Mouse (Mus musculus) kidney, embryonic 14.5 days (tissue): ENCODE results near the gene Large2. TPM values are rescaled to one million over a fixed set of nuclear protein-coding genes. Genes with fewer than 3 reads are reported as not detected.
A peak's percentile ranks its signal among the peaks of the same experiment; 100 is the strongest.
"Not testable (repeated sequence)": the region's sequence is repeated elsewhere in the genome, so short reads cannot be mapped to it uniquely, and the experiment has no call there.

Source experiments
- ATAC-seq: fragments of 200-750 bp; cut with Nextera tagmentation; 2 replicates; pipeline ENCODE4 v1.8.0; 2017; ENCODE audit warnings: moderate number of reproducible peaks, mild to moderate bottlenecking, moderate TSS enrichment, moderate library complexity; ENCODE audit not compliant: low FRiP score, low TSS enrichment
- H3K27ac ChIP-seq: fragments of 300-500 bp; sonication (generic); 2 replicates; pipeline ENCODE4 v1.5.1; 2014; ENCODE audit warnings: low read depth, mild to moderate bottlenecking, low read length, moderate library complexity, mixed read lengths
- H3K27me3 ChIP-seq: fragments of 300-500 bp; sonication (generic); 2 replicates; pipeline ENCODE4 v1.6.1; 2014; ENCODE audit warnings: mild to moderate bottlenecking, low read length; ENCODE audit not compliant: control insufficient read depth, insufficient read depth
- H3K36me3 ChIP-seq: fragments of 300-500 bp; sonication (generic); 2 replicates; pipeline ENCODE4 v1.6.1; 2014; ENCODE audit warnings: low read length, mixed read lengths; ENCODE audit not compliant: control insufficient read depth, insufficient read depth
- H3K4me1 ChIP-seq: fragments of 300-500 bp; sonication (generic); 2 replicates; pipeline ENCODE4 v1.6.1; 2014; ENCODE audit warnings: low read length, mixed read lengths; ENCODE audit not compliant: control insufficient read depth, insufficient read depth
- H3K4me2 ChIP-seq: fragments of 300-500 bp; sonication (generic); replicated peaks from 2 replicates; pipeline ENCODE4 v1.6.1; 2014; ENCODE audit warnings: low read depth, mild to moderate bottlenecking, low read length
- H3K4me3 ChIP-seq: fragments of 300-500 bp; sonication (generic); 2 replicates; pipeline ENCODE4 v1.5.1; 2014; ENCODE audit warnings: mild to moderate bottlenecking, low read length
- H3K9ac ChIP-seq: fragments of 300-500 bp; sonication (generic); 2 replicates; pipeline ENCODE4 v1.6.1; 2014; ENCODE audit warnings: low read depth, mild to moderate bottlenecking, low read length, moderate library complexity
- H3K9me3 ChIP-seq: fragments of 300-500 bp; sonication (generic); 2 replicates; pipeline ENCODE4 v1.6.1; 2016; ENCODE audit warnings: low read length; ENCODE audit not compliant: control insufficient read depth
- WGBS: fragments of 180-500 bp; shearing (Covaris S2); extraction: QIAGEN DNeasy Blood & Tissue Kit; methylation state at CpG from one replicate; pipeline ENCODE4 v1.1.7; 2014; 5-methylcytosine and 5-hydroxymethylcytosine counted together
- polyA plus RNA-seq: library from polyadenylated mRNA; unstranded; fragments of >200 nt; fragmentation: Nextera tagmentation; extraction: Ambion mirVana; gene quantifications from 2 replicates; pipeline ENCODE4 v1.2.1, GENCODE M21; 2014

Gene Large2
- polyA plus RNA-seq, 1 experiment from 2014 or later: 33.3 TPM

- Histone ChIP-seq H3K27ac (no peak overlapping the region), H3K4me1 (no peaks in the 10 kb centered on the region), H3K9me3 (no peaks in the 10 kb centered on the region), H3K27me3 (no peaks in the 10 kb centered on the region; the same call in 1 of the 2 replicates), H3K4me3 (no peak overlapping the region), H3K36me3 (peaks cover 53% of the 10 kb centered on the region), H3K4me2 (no peak overlapping the region), H3K9ac (no peak overlapping the region)
- WGBS: 85% methylated on average over 6 of the region's 6 CpGs
- no peak for ATAC-seq
Measured at GRCm38 (mm10) chr2:92404737-92405136, 30.1 kb upstream of the Large2 start.

- no peaks in the 10 kb centered on the region for H3K9me3 ChIP-seq
- 96% methylated on average over 5 of the region's 5 CpGs for WGBS
- H3K4me3 ChIP-seq: no peak overlapping the region
- no peaks in the 10 kb centered on the region; the same call in 1 of the 2 replicates for H3K27me3 ChIP-seq
- H3K36me3 ChIP-seq: peaks cover 44% of the 10 kb centered on the region
- H3K9ac ChIP-seq: no peak overlapping the region
- no peaks in the 10 kb centered on the region for H3K4me1 ChIP-seq
- no peak for ATAC-seq
- H3K4me2 ChIP-seq: no peak overlapping the region
- H3K27ac ChIP-seq: no peak overlapping the region
Measured at GRCm38 (mm10) chr2:92403776-92404319, 29.2 kb upstream of the Large2 start.

GRCm38 (mm10) chr2:92402591-92403326 is 28.1 kb upstream of the Large2 start:
- Histone ChIP-seq H3K4me2 (no peak overlapping the region), H3K27ac (no peak overlapping the region), H3K27me3 (no peaks in the 10 kb centered on the region; the same call in 1 of the 2 replicates), H3K9me3 (no peaks in the 10 kb centered on the region), H3K4me3 (no peak overlapping the region), H3K36me3 (peaks cover 33% of the 10 kb centered on the region), H3K9ac (no peak overlapping the region), H3K4me1 (no peaks in the 10 kb centered on the region)
- no peak for ATAC-seq
- WGBS: 88% methylated on average over 4 of the region's 4 CpGs

- Histone ChIP-seq H3K4me1 (no peaks in the 10 kb centered on the region), H3K27ac (no peak within 1 kb of the TSS), H3K9me3 (no peaks in the 10 kb centered on the region), H3K27me3 (no peaks in the 10 kb centered on the region; the same call in 1 of the 2 replicates), H3K9ac (peak within 1 kb of the TSS; percentile 72), H3K4me2 (peak within 1 kb of the TSS; percentile 88), H3K36me3 (peaks cover 23% of the 10 kb centered on the region), H3K4me3 (peak within 1 kb of the TSS; percentile 57)
- 3% methylated on average over 14 of the region's 59 CpGs for WGBS
- ATAC-seq: peak; percentile 81
Measured at GRCm38 (mm10) chr2:92401091-92401561, 26.5 kb upstream of the Large2 start, which contains the start of gene Mapk8ip1. Mapk8ip1 (minus strand) TSS chr2:92401263.

- H3K4me3 ChIP-seq: peak overlapping the region; percentile 57
- H3K27ac ChIP-seq: no peak overlapping the region
- no peaks in the 10 kb centered on the region; the same call in 1 of the 2 replicates for H3K27me3 ChIP-seq
- no peaks in the 10 kb centered on the region for H3K4me1 ChIP-seq
- peak overlapping the region; percentile 88 for H3K4me2 ChIP-seq
- peak overlapping the region; percentile 72 for H3K9ac ChIP-seq
- peaks cover 18% of the 10 kb centered on the region for H3K36me3 ChIP-seq
- ATAC-seq: no peak; the same call in 1 of the 2 replicates
- H3K9me3 ChIP-seq: no peaks in the 10 kb centered on the region
- 2% methylated on average over 22 of the region's 22 CpGs for WGBS
Measured at GRCm38 (mm10) chr2:92400682-92401081, 26.0 kb upstream of the Large2 start.

- H3K4me3 ChIP-seq, ATAC-seq, H3K27ac ChIP-seq, H3K27me3 ChIP-seq, H3K9me3 ChIP-seq, H3K4me1 ChIP-seq, H3K9ac ChIP-seq, H3K4me2 ChIP-seq: not testable (repeated sequence)
- 85% methylated on average over 3 of the region's 4 CpGs for WGBS
- H3K36me3 ChIP-seq: peaks cover 10% of the 10 kb centered on the region; the same call in 1 of the 2 replicates
Measured at GRCm38 (mm10) chr2:92399877-92400276, 25.2 kb upstream of the Large2 start.

GRCm38 (mm10) chr2:92397436-92397835 is 22.8 kb upstream of the Large2 start:
- Histone ChIP-seq H3K36me3 (no peaks in the 10 kb centered on the region), H3K4me3 (no peak overlapping the region), H3K9me3 (no peaks in the 10 kb centered on the region), H3K4me2 (no peak overlapping the region), H3K4me1 (peaks cover 8% of the 10 kb centered on the region; the same call in 1 of the 2 replicates), H3K9ac (no peak overlapping the region), H3K27ac (no peak overlapping the region), H3K27me3 (no peaks in the 10 kb centered on the region; the same call in 1 of the 2 replicates)
- 64% methylated on average over 1 of the region's 1 CpGs for WGBS
- ATAC-seq: no peak

- no peak overlapping the region for H3K4me2 ChIP-seq
- no peak overlapping the region for H3K4me3 ChIP-seq
- H3K9me3 ChIP-seq: no peaks in the 10 kb centered on the region
- ATAC-seq: no peak
- H3K4me1 ChIP-seq: peaks cover 23% of the 10 kb centered on the region
- no peak overlapping the region for H3K27ac ChIP-seq
- H3K36me3 ChIP-seq: no peaks in the 10 kb centered on the region
- WGBS: 91% methylated on average over 3 of the region's 3 CpGs
- H3K27me3 ChIP-seq: no peaks in the 10 kb centered on the region; the same call in 1 of the 2 replicates
- H3K9ac ChIP-seq: no peak overlapping the region
Measured at GRCm38 (mm10) chr2:92395535-92395934, 20.9 kb upstream of the Large2 start.
